Mouse (Mus musculus): ENCODE results near the gene Med16.

DNA sequence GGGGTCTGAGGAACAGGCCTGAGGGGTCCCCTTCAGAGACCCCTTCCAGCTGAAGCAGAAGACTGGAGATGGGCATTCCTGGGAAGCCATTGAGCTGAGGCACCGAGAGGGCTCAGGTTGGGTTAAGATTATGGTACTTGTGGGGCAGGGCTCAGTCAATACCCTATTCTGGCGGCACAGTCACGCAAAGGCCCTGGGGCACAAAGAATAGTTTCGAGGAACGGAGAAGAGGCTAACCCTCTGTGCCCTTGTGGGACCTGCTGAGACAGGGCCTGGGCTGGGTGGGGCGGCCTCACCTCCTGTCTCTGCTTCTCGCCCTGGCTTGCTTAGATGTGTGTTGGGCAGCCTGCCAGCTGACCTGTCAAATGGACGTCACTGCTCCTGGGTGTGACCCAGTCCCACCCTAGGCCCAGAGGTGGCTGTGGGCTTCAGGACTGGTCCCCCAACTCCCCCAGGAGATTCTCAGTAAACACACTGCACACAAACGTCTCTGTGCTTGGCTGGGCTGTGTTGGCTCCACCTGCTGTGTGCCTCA is 24.5 kb upstream of the Med16 start:
- TF ChIP-seq CTCF (IDR thresholded peaks at IDR 0.05; ENCODE audit: low read depth) = no peak
- no peak for TF ChIP-seq EP300 (IDR thresholded peaks at IDR 0.05; ENCODE audit: low read depth)

All from heart, postnatal 0 days (tissue).